Mouse (Mus musculus) cerebellum, adult (tissue): ENCODE data around the gene Six3.

Source experiments
- ATAC-seq: cut with Nextera tagmentation; 2 replicates; pipeline ENCODE4 v1.9.2; 2017; ENCODE audit warnings: mild to moderate bottlenecking, moderate library complexity, mixed read lengths; ENCODE audit not compliant: insufficient number of reproducible peaks, low FRiP score, low TSS enrichment

Six3 gene

GRCm38 (mm10) chr17:85624051-85624420 is 10.6 kb downstream of the Six3 start:
- ATAC-seq = no peak

GRCm38 (mm10) chr17:85624981-85625940 is 11.9 kb downstream of the Six3 start:
- ATAC-seq = no peak

GRCm38 (mm10) chr17:85626091-85626860 is 12.9 kb downstream of the Six3 start:
- no peak for ATAC-seq

GRCm38 (mm10) chr17:85627751-85628150 is 14.3 kb downstream of the Six3 start:
- ATAC-seq = no peak

- ATAC-seq = no peak
Measured at GRCm38 (mm10) chr17:85628811-85629210, 15.4 kb downstream of the Six3 start.

- no peak for ATAC-seq
Measured at GRCm38 (mm10) chr17:85629396-85629795, 16.0 kb downstream of the Six3 start.

- ATAC-seq = no peak
Measured at GRCm38 (mm10) chr17:85630296-85631050, 17.1 kb downstream of the Six3 start.

- no peak for ATAC-seq
Measured at GRCm38 (mm10) chr17:85631106-85631505, 17.7 kb downstream of the Six3 start.

GRCm38 (mm10) chr17:85633619-85634018 is 20.2 kb downstream of the Six3 start:
- ATAC-seq = no peak; the same call in 1 of the 2 replicates

- no peak for ATAC-seq
Measured at GRCm38 (mm10) chr17:85637876-85638275, 24.5 kb downstream of the Six3 start.

GRCm38 (mm10) chr17:85645312-85645711 is 31.9 kb downstream of the Six3 start:
- ATAC-seq = no peak

GRCm38 (mm10) chr17:85645718-85646665 is 32.6 kb downstream of the Six3 start:
- no peak for ATAC-seq

GRCm38 (mm10) chr17:85660016-85660415 is 46.6 kb downstream of the Six3 start:
- ATAC-seq = no peak

GRCm38 (mm10) chr17:85661521-85661920 is 48.1 kb downstream of the Six3 start:
- ATAC-seq = no peak

GRCm38 (mm10) chr17:85664202-85664601 is 50.8 kb downstream of the Six3 start:
- no peak for ATAC-seq

- peak; percentile 74 for ATAC-seq
Measured at GRCm38 (mm10) chr17:85664618-85665320, 51.4 kb downstream of the Six3 start.
